Mouse (Mus musculus): ENCODE data around the gene D930020B18Rik.
A peak's percentile ranks its signal among the peaks of the same experiment; 100 is the strongest.

The D930020B18Rik gene

DNA sequence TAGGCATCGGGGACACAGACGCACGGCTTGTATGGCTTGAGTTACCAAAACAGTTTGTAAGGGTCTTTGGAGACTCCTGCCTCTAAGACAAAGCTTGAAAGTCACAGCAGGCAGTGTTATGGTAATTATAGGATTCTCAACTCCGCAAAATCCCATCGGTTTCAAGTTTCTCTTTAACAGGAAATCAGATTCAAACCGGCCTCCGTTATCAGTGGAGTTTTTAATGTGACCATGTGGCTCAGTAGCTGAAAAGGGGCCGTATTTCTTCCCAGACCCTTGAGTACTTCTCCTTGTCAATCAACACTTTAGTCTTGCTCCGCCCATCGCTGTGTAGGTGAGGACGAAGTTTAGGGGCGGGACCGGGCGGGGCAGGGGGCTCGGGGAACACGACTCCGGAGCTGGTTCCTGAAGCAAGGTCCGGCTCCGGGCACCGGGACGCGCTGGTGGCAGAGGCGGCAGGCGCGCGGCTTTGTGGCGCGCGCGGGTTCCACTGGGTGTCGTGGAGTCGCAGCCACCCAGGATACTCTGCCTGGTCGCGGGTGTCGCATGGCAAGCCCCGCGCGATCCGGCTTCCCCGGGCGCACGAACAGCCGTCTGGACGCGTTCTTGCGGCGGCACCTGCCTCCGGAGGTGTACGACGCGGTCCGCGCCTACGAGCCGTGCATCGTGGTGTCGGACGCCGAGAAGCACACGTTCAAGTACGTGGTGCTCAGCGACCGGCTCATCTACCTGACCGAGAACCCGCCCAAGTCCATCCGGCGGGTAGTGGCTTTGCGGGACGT lies at the start of gene D930020B18Rik:
TSS of gene D930020B18Rik (plus strand) at position 317 of the 782 bp plus-strand sequence.
- DNase-seq, result peak; percentile 21 to 31

DNA sequence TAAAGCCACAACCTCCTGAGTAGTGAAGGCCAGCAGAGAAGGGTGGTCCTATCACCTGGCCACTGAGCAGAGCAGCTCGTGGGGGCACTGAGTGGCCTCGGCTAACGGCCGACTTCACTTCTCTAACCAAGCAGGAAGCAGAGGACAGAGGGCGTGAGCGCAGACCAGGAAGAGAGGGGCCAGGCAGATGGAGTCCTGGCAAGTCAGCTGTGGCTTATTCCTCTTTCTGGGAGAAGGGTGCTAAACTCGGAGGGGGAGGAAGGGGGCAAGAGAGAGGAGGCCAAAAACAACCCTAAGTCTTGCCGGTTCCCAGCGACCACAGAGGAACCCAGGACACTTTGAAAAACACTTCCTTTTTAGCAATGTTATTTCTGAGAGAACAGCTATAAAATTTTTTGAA lies 44.8 kb upstream of the D930020B18Rik start:
- DNase-seq, result no peak

DNA sequence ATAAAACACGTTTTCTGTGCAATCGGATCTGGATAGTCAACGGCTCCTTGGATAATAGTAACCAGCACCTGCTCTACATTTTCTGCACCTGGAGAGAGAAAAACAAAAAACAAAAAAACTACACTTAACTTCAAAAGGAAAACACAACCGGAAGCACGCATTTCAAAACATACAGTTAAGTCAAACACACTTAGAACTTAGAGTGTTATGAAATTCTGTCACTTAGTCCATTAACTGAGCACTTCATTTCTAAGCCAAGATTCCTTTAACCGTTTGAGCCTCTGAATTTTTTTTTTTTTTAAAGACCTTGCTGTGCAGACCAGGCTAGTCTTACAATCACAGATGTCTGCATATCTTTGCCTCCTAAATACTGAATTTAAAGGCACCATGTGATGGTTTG lies 40.1 kb upstream of the D930020B18Rik start:
- no peak for DNase-seq

DNA sequence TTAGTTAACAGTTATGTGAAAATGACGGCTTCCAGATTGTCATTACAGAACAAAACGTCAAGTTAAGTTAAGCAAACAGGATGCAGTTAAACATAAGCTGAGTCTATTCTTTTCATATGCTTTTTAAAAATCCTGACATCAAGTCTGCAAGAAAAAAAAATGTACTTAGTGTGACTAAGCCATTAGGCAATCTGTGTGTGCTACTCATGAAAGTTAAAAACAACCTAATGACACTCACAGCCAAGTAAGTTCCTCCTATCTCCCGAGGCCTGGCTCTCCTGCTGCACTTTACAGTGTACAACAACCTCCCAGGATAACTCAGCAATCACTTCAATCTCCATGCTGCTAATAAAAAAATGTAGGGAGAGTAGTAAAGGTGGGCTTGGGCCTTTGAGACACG lies 37.8 kb upstream of the D930020B18Rik start:
- no peak for DNase-seq

DNA sequence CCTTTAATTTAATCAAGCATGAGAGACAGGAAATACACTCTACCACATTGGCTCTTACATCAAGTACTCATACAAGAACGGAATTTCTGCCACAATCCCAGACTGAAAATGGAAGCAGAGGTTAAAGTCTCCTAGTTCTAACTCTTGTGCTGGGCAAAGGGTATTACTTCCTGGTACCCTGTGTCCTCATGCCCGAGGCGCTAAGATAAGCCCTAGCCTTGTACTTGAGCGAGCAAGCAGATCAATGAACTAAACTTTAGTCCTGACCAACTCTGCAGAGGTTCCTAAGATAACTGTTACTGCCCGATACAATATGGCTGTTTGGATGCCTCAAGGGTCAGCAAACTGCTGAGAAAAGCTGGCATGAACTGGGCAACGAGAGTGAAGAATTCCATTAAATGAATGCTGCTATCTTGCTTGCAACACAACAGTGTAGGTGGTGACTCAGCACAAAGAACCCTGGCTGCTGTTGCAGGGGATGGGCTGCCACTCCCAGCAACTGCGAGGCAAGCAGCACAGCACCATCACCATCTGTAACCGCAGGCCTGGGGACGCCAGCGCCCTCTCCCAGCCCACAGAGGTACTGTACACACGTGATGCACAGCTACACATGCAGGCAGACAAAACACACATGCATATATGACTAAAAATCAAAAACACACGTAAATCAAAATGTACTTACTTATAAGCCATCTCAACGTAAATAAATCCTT lies 36.6 kb upstream of the D930020B18Rik start:
- DNase-seq, result no peak

DNA sequence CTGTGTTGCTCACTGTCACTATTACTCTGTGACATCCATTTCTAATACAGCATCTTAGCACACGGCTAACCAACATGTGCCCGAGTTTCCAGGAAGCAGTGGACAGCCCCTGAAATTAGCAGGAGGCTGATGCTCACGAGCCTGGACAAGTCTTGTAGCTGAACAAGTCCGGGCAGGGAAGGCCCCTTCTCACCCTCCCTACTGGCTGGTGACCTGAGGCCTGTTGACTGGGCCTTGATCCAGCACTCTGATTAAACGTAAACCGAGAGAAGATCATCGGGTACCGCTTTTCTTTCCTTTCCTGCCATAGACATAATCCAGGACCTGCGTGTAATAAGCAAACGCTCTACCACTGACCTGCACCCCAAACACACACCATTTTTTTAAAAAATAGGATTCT lies 33.2 kb upstream of the D930020B18Rik start:
- no peak for DNase-seq

DNA sequence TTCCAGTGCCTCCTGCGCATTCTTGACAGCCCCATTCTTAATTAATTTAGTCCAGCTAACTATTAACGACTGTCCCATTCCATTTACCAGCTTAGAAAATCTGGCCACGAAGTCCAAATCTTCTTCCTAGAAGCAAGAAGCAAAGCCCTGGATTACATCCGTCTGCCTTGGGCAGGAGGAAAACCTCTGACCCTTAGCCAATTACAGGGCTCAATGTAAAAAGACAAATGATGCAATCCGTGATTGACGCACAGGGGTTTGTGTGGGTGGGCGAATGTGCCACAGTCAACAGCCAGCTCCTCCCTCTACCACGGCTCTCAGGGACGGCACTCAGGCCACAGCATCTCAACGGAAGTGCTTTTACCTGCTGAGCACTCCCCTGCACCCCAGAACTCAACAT lies 29.8 kb upstream of the D930020B18Rik start:
- no peak for DNase-seq

DNA sequence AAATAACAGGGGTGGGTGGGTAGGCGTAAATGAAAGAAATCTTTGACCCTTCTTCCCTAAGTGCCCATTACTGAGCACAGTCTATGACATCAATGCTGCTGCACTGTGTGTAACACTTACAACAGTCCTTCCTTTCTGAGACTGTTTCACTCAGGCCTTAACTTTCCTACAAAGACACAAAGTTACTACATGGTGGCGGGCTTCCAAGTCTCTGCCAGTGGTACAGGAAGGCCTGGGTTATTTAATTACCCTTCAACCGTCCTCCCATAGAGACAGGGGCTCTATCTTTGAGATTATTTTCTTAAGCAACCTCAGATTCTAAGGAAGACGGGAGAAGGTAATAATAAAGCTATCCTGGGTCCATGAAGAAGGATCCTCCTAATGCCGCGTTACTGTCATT lies 28.9 kb upstream of the D930020B18Rik start:
- no peak for DNase-seq

DNA sequence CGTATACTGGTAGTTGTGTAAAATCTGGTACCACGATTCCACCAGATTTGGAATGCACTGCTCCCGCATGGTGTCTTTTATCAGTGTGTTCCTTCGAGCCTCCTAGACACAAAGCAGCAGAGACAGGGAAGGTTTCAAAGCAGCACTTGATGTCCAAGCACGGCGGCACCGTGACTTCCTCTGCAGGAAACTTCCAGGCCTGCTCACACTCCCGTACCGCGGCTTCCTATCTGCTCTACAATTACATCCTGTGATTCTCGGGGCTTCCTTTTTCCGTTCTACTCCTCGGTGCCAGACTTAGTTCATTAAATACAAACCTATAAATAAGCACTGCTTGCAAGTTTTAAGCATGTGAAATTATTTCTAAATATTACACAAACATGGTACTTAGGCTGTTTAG lies 27.8 kb upstream of the D930020B18Rik start:
- no peak for DNase-seq

DNA sequence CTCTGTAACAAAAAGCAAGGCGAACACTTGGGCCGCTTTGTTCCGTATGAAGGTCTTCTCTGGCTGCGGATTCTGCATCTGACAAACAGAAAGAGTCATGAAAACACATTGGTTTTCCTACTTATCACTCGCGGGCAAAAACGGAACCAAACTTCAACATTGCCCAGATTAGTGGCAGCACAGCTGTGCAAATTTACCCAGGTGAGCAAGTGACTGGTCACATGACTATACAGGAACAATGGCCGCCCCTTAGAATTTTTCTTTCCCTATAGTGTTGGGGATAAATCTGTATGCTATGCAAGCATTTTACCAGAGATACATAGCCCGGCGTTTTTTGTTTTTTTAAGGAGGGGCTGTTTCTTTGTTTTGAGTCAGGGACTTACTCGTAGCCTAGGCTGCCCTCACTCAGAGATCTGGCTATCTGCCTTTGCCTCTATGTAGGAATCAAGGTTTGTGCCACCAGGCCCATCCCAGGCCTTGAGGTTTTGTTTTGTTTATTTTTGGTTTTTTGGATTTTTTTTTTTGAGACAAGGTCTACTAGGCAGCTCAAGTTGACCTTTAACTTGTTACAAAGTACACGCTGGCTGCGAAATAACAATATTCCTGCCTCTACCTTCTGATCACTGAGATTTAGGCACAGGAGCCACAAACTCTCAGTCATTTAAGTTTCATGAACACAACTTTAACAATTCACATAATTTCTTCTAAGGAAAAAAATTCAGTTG lies 26.1 kb upstream of the D930020B18Rik start:
- no peak for DNase-seq

DNA sequence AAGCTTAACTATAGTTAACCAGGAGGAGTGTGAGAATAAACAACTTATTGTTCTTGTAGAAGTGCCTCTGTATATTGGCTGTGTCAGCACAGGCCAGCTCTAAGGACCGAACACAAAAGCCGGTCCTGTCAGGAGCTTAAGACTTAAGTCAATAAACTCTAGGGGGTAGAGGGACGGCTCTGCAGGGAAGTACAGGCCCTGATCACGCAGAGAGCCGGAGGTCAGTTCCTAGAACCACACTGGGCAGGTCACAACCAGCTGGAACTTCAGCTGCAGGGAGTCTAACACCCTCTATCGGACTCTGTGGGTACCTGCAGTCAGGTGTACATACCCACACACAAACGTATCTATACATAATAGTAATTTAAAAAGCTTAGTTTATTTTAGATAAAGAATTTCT lies 25.5 kb upstream of the D930020B18Rik start:
- no peak for DNase-seq

DNA sequence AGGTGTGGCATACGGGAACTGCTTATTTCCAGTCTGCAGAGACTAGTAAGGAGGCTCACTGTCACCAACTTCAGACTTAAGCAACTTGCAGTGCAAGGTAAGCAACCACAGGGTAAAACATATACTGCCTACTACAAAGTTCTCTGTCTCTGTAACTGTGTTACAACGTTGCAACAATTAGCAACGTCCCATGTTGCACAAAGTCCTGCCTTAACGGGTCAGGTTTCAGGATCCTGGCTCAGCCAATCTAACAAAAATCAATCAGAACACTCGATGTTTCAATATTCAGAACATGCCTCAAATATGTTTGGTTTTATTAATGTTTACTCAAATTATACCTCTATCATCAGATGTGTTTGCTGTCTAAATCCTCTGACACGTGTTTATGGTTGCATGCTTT lies 19.0 kb upstream of the D930020B18Rik start:
- DNase-seq, result no peak

DNA sequence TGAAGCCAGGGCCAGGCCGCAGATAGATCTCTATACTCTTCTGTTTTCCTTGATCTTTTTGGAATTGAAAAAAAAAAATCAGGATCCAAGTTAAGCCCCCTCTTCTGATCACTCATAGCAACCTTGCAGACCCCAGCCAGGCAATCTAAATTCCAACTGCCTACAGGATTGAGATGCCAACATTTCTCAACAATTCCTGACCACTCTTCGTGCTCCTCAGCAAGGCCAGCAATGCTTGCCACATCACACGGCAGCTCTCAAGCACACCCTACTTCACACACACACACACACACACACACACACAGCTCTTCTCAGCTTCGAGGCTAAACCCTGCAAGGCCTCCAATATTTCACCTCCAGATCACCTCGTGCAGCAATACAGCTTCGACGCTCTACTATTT lies 17.7 kb upstream of the D930020B18Rik start:
- no peak for DNase-seq

DNA sequence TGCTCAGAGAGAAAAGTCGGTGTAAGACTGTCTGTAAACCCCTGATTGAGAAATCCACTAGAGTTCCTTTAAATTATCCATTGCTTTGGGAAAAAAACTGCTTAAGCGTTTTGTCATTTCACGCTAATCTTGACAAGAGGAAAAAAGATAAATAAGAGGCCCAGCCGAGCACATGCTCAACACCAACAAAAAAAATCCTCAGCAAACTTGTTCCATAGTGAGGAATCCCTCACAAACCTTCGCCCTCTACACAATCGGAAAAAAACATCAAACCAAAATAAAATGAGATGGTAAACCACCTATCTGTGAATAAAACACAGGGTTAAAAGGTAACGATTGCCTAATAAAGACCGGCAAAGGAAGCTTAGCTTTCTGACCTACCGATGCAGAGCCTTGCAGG lies 16.4 kb upstream of the D930020B18Rik start:
- no peak for DNase-seq

DNA sequence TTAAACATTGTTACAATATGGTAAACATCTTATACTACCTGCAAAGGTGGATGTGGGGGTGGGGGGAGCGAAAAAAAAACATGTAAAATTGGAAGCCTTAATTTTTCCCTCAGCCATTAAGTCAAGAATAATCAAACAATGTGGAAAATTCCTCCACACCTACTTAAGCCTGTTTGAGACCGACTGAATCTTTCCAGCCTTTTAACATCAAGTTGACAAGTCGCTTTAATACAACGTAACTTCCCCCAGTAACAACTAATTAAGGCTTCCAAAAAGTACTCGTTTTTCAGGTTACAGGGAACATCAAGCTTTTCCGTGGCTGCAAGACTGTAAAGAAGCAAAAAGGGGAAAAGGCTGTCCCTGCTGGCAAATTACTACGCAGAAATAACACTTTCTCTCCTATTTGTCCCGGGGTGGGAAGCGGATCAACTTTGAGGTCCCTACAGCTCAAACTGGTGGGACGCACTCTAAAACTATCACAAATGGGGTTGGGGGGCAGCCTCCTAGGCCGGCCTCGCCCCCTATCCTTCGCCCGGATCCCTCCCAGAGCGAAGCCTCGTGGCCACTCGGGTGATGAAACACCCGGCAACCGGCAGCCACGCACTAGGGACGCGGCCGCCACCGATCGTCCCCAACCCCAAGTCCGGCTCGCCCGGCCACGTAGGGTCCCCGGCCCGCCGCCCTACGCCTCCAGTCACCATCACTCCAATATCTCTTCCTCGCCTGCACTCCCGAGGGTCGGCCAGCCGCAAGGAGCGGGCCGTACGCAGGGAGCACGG lies 15.8 kb upstream of the D930020B18Rik start:
- no peak for DNase-seq

DNA sequence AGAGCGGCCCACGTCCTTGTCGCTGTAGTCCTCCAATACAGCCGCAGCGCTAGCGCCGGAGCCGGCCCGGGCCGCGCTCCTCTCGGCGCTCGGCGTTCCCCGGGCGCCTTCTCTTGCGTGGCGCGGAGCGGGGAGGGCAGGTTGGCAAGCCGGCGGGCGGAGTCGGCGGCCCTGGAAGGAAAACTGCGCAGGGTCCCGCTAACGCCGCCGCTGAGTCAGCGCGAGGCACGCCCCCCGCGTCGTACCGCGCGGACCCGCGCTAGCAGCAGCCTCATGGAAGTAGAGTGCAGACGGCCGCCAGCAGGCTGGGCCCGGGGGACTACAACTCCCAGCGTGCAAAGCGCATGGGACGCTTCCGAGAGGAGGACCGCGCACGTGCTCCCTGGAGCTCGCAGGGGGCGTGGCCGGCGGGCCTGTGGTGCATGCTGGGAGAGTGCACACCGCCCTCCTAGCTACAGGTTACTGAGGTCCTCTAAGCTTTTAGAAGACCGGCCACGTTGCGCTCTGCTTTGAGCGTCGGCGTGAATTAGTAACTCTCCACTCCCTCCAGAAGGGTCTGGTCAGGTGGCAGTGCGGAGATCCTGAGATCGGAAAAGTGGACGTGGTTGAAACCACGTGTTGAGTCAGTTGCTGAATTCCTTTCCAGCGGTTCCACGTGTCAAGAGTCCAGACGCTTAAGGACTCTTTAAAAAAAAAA lies 15.1 kb upstream of the D930020B18Rik start, which contains the start of gene Xpot:
TSS of gene Xpot (minus strand) at position 147 of the 697 bp plus-strand sequence.
- DNase-seq, result peak; percentile 99 to 100

DNA sequence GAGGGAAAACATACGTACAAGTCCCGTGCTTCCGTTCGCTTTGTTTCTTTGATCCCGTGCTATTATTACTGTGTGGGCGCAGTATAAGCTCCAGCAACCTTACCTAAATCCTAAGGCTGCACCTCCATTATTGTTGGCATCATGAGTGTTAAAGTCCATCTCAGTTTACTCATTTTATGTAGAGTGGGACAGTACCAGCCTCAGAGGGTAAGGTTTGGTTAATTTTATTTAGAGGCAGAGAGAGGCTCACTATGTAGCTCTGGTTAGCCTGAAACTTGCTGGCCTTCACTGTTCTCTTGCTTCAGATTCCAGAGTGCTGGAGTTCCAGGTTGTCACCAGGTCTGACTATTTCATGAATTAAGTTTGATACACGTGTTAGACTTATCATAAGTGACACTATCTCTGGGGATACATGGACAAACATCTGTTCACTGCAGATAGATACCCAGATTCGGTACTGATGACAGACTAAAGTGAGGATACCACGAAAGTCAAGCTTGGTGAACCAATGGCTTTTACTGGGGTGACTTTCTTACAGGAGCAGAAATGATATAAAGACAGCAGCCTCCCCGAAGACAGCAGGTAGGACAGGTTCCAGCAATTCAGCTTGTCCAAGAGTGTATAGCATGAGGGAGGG lies 14.1 kb upstream of the D930020B18Rik start:
- DNase-seq, result no peak

DNA sequence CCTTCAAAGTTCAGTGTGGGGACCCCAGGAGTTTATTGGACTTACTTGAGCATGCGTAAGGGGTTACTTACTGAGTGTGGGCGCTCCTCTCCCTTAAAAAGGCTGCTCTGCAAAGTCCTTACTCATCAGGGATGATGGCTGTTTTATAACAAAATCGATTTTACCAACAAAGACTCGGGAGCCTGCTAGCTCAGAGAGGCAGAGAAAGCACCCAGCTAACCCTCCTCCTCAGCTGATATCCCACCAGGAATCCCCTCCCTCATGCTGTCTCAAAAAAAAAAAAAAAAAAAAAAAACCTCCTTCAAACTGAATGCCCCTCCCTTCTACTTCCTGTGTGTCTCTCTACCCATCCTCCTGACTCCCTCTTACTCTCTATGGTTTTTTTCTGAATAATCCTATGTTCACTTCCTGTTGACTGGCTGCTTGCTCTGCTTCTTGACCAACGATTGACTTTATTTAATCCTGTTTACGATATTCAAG lies 12.8 kb upstream of the D930020B18Rik start:
- DNase-seq, result no peak

DNA sequence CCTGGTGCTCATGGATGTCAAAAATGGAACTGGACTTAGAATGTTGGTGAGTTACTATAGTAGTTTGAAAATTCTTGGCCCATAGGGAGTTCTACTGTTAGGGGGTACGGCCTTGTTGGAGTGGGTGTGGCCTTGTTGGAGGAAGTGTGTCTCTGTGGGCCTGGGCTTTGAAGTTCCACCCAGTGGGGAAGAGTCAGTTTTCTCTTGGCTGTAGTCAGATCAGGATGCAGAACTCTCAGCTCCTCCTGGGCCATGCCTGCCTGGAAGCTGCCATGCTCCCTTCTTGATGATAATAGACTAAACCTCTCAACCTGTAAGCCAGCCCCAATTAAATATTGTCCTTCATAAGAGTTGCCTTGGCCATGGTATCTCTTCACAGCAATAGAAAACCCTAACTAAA lies 7.2 kb upstream of the D930020B18Rik start:
- DNase-seq, result no peak

DNA sequence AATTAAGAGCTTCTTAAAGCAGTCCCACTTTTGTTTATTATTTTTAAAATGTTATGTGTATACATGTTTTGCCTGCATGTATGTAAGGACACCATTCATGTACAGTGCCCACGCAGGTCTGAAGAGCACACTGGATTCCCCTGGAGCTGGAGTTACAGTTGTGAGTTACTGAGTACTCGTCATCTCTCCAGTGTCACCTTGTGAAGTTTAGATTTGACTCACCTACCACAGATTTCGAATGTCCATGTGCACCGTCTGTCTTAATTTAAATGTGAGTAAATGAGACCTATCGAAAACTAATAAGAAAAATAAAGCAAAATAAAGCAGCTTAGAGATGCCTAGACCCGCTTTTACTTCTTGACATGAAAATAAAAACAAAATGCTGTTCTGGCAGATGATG lies 5.1 kb upstream of the D930020B18Rik start:
- DNase-seq, result no peak

DNA sequence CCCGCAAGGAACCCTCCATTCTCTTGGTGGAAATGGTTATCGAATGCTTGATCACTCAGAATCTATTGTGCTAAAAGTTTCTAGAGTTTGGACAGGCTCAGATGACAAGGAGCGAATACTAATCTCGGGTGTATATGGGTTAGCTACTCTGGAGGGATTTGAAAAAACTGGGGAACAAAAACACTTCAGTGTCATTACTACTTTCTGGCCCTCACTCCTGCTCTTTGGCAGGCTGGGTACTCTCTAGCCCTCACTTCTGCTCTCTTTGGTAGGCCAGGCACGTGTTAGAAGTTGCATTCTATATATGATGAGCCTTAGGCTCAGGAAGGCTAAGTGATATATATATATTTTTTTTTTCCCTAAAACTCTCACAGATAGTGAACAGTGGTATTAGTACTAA lies 1.8 kb upstream of the D930020B18Rik start:
- no peak for DNase-seq
